Mouse (Mus musculus): ENCODE measurements around the gene Tmem132a. TPM values are rescaled to one million over a fixed set of nuclear protein-coding genes. Genes with fewer than 3 reads are reported as not detected.

Gene Tmem132a
- polyA plus RNA-seq, 1 experiment: 4.9 TPM

DNA sequence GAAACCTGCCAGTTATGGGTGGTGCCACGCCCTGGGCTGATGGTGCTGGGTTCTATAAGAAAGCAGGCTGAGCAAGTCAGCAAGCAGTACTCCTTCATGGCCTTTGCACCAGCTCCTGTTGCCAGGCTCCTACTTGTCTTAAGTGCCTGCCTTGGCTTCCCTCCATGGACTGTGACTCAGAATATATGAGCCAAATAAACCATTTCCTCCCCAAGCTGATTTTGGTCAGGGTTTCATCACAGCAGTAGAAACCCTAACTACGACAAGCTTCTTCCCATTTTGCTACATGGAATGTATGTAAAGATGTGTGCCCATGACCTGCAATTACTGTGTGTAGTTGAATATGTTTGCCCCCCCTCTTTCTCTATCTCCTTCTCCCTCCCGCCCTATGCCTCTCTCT is 36.1 kb downstream of the Tmem132a start:
- H3K4me1 ChIP-seq (ENCODE audit: control insufficient read depth, insufficient read depth, insufficient read length, low read length): peaks cover 3% of the 10 kb centered on the region; the same call in 1 of the 2 replicates
- H3K36me3 ChIP-seq (ENCODE audit: control insufficient read depth, insufficient read depth, low read length): no peaks in the 10 kb centered on the region
- H3K27ac ChIP-seq (ENCODE audit: insufficient read depth, low read depth, low read length): no peak overlapping the region
- no peaks in the 10 kb centered on the region for H3K27me3 ChIP-seq (ENCODE audit: control insufficient read depth, insufficient read depth, low read length)
- H3K4me3 ChIP-seq (ENCODE audit: low read depth, low read length): no peak overlapping the region
- WGBS: 64% methylated on average over 3 of the region's 3 CpGs
- TF ChIP-seq CTCF (IDR thresholded peaks at IDR 0.05; ENCODE audit: extremely low read depth, insufficient read length, insufficient replicate concordance, low read depth, low read length): no peak
- TF ChIP-seq POLR2A (IDR thresholded peaks at IDR 0.05; ENCODE audit: low read depth, low read length): no peak

DNA sequence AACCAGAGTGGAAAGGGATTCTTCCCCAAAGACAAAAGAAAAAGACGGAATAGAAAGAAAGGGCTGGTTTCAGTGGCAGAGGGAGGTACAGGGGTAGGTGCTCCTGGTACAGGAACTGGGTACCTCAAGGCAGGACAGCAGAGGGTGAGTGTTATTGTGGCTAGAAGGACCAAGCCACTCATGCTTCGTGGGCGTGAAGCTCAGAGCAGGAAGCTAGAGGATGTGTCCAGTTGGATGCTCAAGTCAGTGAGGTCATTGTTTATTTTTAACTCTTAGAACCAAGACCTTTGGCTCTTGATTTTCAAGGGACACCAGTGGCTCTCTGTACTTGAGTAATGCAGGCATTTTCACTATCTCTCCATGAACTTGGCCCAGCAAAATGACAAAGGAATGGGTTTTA is 37.7 kb downstream of the Tmem132a start:
- 77% methylated on average over 3 of the region's 3 CpGs for WGBS
- H3K27ac ChIP-seq (ENCODE audit: insufficient read depth, low read depth, low read length): no peak overlapping the region
- TF ChIP-seq CTCF (IDR thresholded peaks at IDR 0.05; ENCODE audit: extremely low read depth, insufficient read length, insufficient replicate concordance, low read depth, low read length) (no peak), POLR2A (IDR thresholded peaks at IDR 0.05; ENCODE audit: low read depth, low read length) (no peak)
- no peaks in the 10 kb centered on the region for H3K36me3 ChIP-seq (ENCODE audit: control insufficient read depth, insufficient read depth, low read length)
- no peak overlapping the region for H3K4me3 ChIP-seq (ENCODE audit: low read depth, low read length)
- no peaks in the 10 kb centered on the region for H3K27me3 ChIP-seq (ENCODE audit: control insufficient read depth, insufficient read depth, low read length)
- peaks cover 3% of the 10 kb centered on the region; the same call in 1 of the 2 replicates for H3K4me1 ChIP-seq (ENCODE audit: control insufficient read depth, insufficient read depth, insufficient read length, low read length)

DNA sequence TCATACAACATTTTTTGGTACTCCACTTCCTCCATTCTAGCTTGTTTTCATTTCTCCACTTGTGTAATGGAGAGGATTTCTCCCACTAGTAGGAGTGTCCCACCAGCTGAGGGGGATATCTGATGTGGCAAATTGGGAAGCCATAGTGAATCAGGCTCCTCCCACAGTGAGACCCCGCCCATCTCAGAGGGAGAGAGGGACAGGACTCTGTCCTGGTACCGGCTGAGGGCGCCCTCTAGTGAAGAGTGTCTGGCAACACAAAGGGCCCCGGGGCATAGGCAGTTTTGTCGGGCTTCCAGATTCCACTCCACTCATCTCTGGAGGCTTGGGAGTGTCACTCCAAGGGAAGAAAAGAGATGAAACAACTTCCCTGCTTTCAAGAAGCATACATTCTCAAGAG is 38.3 kb downstream of the Tmem132a start:
- TF ChIP-seq POLR2A (IDR thresholded peaks at IDR 0.05; ENCODE audit: low read depth, low read length) (no peak), CTCF (IDR thresholded peaks at IDR 0.05; ENCODE audit: extremely low read depth, insufficient read length, insufficient replicate concordance, low read depth, low read length) (peak; percentile 44; the same call in 1 of the 2 replicates)
- WGBS: 6% methylated on average over 5 of the region's 5 CpGs

DNA sequence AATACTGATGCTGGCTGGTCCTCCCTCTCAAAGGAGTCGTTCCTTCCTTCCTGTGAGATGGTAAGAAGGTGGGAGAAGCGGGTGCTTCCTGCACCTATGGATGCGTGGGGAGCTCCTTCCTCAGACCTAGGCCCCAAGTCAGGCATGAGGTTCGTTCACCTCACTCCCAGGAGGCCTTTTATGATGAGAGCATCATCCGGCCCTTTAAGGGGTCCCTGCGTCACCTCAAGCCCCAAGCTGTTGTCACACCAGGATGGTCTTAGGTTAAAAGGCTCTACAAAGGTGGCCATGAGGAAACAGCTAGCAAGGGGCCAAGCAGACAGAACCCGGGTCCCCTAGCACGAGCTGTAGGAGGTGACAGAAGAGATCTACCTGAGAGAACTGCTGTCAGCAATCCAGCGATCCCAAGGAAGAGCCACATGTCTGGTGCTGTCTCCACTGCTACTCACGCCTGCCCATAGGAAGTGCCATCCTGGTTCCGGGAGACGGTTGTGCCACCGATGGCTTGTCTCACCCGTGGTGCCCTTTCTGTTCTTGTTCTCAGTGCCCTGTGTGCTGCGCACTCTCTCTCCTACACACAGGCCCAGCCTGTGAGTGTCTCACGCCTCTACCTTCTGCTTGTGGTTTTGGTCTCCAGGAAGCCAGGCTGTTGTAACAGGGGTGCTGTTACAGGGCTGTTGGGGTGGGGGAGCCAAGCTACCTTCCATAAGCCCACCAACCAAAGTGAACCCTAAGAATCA is 40.1 kb downstream of the Tmem132a start, which contains the start of gene Cd6:
Cd6 (minus strand) TSS at position 623 of the 740 bp plus-strand sequence.
- TF ChIP-seq CTCF (IDR thresholded peaks at IDR 0.05; ENCODE audit: extremely low read depth, insufficient read length, insufficient replicate concordance, low read depth, low read length) (no peak), POLR2A (IDR thresholded peaks at IDR 0.05; ENCODE audit: low read depth, low read length) (no peak)
- Histone ChIP-seq H3K27me3 (ENCODE audit: control insufficient read depth, insufficient read depth, low read length) (no peaks in the 10 kb centered on the region), H3K4me3 (ENCODE audit: low read depth, low read length) (peak within 1 kb of the TSS; percentile 32), H3K4me1 (ENCODE audit: control insufficient read depth, insufficient read depth, insufficient read length, low read length) (peaks cover 3% of the 10 kb centered on the region; the same call in 1 of the 2 replicates), H3K27ac (ENCODE audit: insufficient read depth, low read depth, low read length) (no peak within 1 kb of the TSS), H3K36me3 (ENCODE audit: control insufficient read depth, insufficient read depth, low read length) (no peaks in the 10 kb centered on the region)
- 86% methylated on average over 16 of the region's 16 CpGs for whole genome bisulfite sequencing

More for the DNA sequence above, 38.3 kb downstream of the Tmem132a start:
- H3K4me3 ChIP-seq (ENCODE audit: low read depth, low read length): no peak overlapping the region
- peaks cover 3% of the 10 kb centered on the region; the same call in 1 of the 2 replicates for H3K4me1 ChIP-seq (ENCODE audit: control insufficient read depth, insufficient read depth, insufficient read length, low read length)
- H3K27ac ChIP-seq (ENCODE audit: insufficient read depth, low read depth, low read length): no peak overlapping the region
- H3K27me3 ChIP-seq (ENCODE audit: control insufficient read depth, insufficient read depth, low read length): no peaks in the 10 kb centered on the region
- H3K36me3 ChIP-seq (ENCODE audit: control insufficient read depth, insufficient read depth, low read length): no peaks in the 10 kb centered on the region

DNA sequence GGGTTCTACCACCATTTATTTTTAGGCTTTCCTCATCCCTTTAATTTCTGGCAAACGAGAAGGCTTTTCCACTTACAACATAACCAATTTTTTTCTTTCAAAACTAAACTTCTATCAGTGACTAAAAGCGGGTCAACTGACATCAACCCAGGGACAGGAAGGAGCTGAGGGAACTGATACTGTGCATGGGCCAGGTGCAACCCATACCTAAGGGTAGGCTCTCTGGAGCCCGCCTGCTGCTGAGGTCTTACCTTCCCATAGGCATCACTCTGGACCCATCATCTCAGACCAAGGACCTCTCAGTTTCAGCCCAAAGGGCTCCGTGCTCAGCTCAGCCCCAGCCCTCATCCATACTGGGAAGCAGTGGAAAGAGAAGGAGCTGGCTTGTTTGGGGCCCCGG is 41.4 kb downstream of the Tmem132a start:
- WGBS: 85% methylated on average over 5 of the region's 5 CpGs
- Histone ChIP-seq H3K27ac (ENCODE audit: insufficient read depth, low read depth, low read length) (no peak overlapping the region), H3K4me3 (ENCODE audit: low read depth, low read length) (peak overlapping the region; percentile 31)

DNA sequence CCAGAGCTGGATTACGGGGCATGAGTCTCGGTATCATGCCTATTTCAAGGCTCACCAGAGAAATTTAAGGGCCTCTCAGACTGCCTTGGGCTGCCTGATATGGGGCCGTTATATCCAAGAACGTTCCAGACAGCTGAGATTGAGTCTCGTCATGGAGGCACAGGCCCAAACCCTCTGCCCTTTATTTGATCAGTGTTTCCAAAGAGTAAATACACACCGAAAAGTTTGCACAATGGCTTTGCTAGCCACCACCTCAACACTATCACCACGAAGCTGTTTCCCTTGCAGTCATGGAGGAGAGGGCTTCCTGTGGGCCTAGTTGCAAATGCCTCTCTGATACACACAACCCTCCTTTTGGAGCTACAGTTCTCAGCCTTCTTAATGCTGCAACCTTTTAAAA is 45.7 kb downstream of the Tmem132a start:
- Histone ChIP-seq H3K36me3 (ENCODE audit: control insufficient read depth, insufficient read depth, low read length) (no peaks in the 10 kb centered on the region), H3K27me3 (ENCODE audit: control insufficient read depth, insufficient read depth, low read length) (no peaks in the 10 kb centered on the region), H3K27ac (ENCODE audit: insufficient read depth, low read depth, low read length) (no peak overlapping the region), H3K4me1 (ENCODE audit: control insufficient read depth, insufficient read depth, insufficient read length, low read length) (no peaks in the 10 kb centered on the region), H3K4me3 (ENCODE audit: low read depth, low read length) (no peak overlapping the region)
- WGBS: 68% methylated on average over 7 of the region's 7 CpGs
- TF ChIP-seq CTCF (IDR thresholded peaks at IDR 0.05; ENCODE audit: extremely low read depth, insufficient read length, insufficient replicate concordance, low read depth, low read length): no peak
- no peak for TF ChIP-seq POLR2A (IDR thresholded peaks at IDR 0.05; ENCODE audit: low read depth, low read length)

More for the DNA sequence above, 41.4 kb downstream of the Tmem132a start:
- H3K4me1 ChIP-seq (ENCODE audit: control insufficient read depth, insufficient read depth, insufficient read length, low read length): no peaks in the 10 kb centered on the region; the same call in 1 of the 2 replicates
- TF ChIP-seq CTCF (IDR thresholded peaks at IDR 0.05; ENCODE audit: extremely low read depth, insufficient read length, insufficient replicate concordance, low read depth, low read length) (no peak), POLR2A (IDR thresholded peaks at IDR 0.05; ENCODE audit: low read depth, low read length) (no peak)
- no peaks in the 10 kb centered on the region for H3K27me3 ChIP-seq (ENCODE audit: control insufficient read depth, insufficient read depth, low read length)
- no peaks in the 10 kb centered on the region for H3K36me3 ChIP-seq (ENCODE audit: control insufficient read depth, insufficient read depth, low read length)

DNA sequence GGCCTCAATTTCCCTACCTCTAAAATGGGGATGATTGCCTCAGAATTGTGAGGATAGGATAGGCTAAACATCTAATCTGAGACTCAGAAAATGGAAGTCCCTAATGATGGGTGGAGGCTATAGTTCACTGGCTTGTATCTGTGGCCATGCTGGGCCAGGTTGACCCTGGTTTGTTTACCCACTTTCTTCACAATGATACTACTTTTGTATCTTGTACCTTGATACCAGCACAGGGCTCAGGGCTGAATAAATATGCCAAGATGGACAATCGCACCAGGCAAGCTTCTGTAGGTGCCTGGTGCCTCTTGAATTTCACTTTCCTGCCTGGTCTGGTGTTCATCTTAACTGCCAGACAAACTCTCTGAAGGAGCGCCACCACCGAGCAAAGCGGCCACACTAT is 47.2 kb downstream of the Tmem132a start:
- no peaks in the 10 kb centered on the region for H3K36me3 ChIP-seq (ENCODE audit: control insufficient read depth, insufficient read depth, low read length)
- 92% methylated on average over 4 of the region's 4 CpGs for WGBS
- no peak overlapping the region for H3K4me3 ChIP-seq (ENCODE audit: low read depth, low read length)
- no peaks in the 10 kb centered on the region for H3K27me3 ChIP-seq (ENCODE audit: control insufficient read depth, insufficient read depth, low read length)
- TF ChIP-seq CTCF (IDR thresholded peaks at IDR 0.05; ENCODE audit: extremely low read depth, insufficient read length, insufficient replicate concordance, low read depth, low read length) (no peak), POLR2A (IDR thresholded peaks at IDR 0.05; ENCODE audit: low read depth, low read length) (no peak)
- H3K4me1 ChIP-seq (ENCODE audit: control insufficient read depth, insufficient read depth, insufficient read length, low read length): peaks cover 5% of the 10 kb centered on the region; the same call in 1 of the 2 replicates
- no peak overlapping the region for H3K27ac ChIP-seq (ENCODE audit: insufficient read depth, low read depth, low read length)

All from small intestine, adult 2 months (tissue).